Mouse (Mus musculus) liver, embryonic 16.5 days (tissue): ENCODE measurements at regions not wholly inside any gene's neighbourhood (a gene's known extent, or its start where the extent isn't known, plus 50 kb on each side); places are given as distances from the start of the nearest gene placed in this dataset.

Experiments used
- ATAC-seq: fragments of 200-750 bp; cut with Nextera tagmentation; 2 replicates; pipeline ENCODE4 v1.8.0; 2017; ENCODE audit warnings: low read depth, mild to moderate bottlenecking, moderate number of reproducible peaks, moderate library complexity
- H3K27ac ChIP-seq: fragments of 300-500 bp; sonication (generic); 2 replicates; pipeline ENCODE4 v1.5.1; 2014; ENCODE audit warnings: mild to moderate bottlenecking, low read length
- H3K27me3 ChIP-seq: fragments of 300-500 bp; sonication (generic); 2 replicates; pipeline ENCODE4 v1.6.1; 2014; ENCODE audit warnings: low read depth, low read length, mixed read lengths; ENCODE audit not compliant: control insufficient read depth, insufficient read depth
- H3K36me3 ChIP-seq: fragments of 300-500 bp; sonication (generic); 2 replicates; pipeline ENCODE4 v1.6.1; 2014; ENCODE audit warnings: mild to moderate bottlenecking; ENCODE audit not compliant: control insufficient read depth, insufficient read depth
- H3K4me1 ChIP-seq: fragments of 300-500 bp; sonication (generic); 2 replicates; pipeline ENCODE4 v1.6.1; 2014; ENCODE audit warnings: low read depth, low read length, mixed read lengths; ENCODE audit not compliant: control insufficient read depth
- H3K4me2 ChIP-seq: fragments of 300-500 bp; sonication (generic); 2 replicates; pipeline ENCODE4 v1.6.1; 2014; ENCODE audit warnings: low read depth, low read length, mixed read lengths
- H3K4me3 ChIP-seq: fragments of 300-500 bp; sonication (generic); 2 replicates; pipeline ENCODE4 v1.5.1; 2014; ENCODE audit warnings: low read depth, mild to moderate bottlenecking, low read length
- H3K9ac ChIP-seq: fragments of 300-500 bp; sonication (generic); 2 replicates; pipeline ENCODE4 v1.6.1; 2014; ENCODE audit warnings: low read depth, low read length
- H3K9me3 ChIP-seq: fragments of 300-500 bp; sonication (generic); replicated peaks from 2 replicates; pipeline ENCODE4 v1.6.1; 2016; ENCODE audit warnings: low read length; ENCODE audit not compliant: control insufficient read depth
- WGBS: fragments of 180-500 bp; shearing (Covaris S2); extraction: QIAGEN DNeasy Blood & Tissue Kit; methylation state at CpG from one replicate; pipeline ENCODE4 v1.1.7; 2014; ENCODE audit not compliant: insufficient replicate concordance; 5-methylcytosine and 5-hydroxymethylcytosine counted together

DNA sequence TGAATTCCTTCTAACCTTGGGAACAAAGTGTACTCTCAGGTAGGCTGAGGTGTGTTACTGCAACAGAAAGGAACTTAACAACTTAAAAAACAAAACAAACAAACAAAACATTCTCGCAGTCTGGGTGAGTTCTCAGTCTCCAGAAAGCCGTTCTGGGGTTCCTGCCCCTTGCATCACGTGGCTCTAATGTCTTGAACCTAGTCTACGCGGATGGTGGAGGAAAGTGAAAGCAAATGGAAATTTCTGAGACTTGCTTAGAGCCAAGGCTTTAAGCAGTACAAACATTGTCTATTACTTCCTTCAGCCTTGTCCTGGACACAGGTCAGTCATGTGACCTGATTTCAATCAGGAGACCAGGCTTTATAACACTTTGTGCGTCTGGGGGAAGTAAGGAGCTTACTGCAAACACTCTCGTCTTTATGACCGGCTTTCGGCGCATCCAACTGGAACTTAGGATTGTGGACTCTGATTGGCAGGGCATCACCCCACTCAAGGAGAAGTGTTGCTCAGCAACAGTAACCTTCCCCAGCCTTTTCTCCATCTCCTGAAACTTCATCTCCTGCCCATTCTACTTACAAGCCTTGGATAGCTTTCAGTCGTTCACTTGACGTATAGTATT lies 125.9 kb upstream of the Gnao1 start:
- Histone ChIP-seq H3K9me3 (no peaks in the 10 kb centered on the region), H3K36me3 (no peaks in the 10 kb centered on the region), H3K4me2 (no peak overlapping the region), H3K9ac (no peak overlapping the region), H3K4me1 (no peaks in the 10 kb centered on the region), H3K4me3 (no peak overlapping the region), H3K27me3 (no peaks in the 10 kb centered on the region), H3K27ac (no peak overlapping the region)
- 65% methylated on average over 12 of the region's 12 CpGs for WGBS
- ATAC-seq: no peak

DNA sequence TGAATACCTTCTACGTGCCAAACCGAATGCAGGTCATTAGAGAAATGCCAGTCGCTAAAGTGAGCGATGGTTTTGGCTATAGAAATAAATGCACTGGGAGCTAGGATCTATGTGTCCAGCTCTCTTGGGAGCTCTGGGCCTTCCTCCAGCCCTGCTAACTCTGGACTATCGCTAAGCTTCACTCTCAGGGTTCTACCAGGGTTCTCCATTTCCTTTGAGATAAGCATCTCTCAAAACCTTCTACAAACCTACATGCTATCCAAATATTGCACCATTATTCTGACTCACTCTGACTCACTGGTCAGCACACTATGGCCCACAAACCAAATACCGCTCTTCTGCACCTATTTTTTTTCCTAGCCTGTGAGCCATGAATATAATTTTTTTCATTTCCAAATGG lies 125.4 kb upstream of the Gnao1 start:
- H3K4me3 ChIP-seq: no peak overlapping the region
- no peaks in the 10 kb centered on the region for H3K9me3 ChIP-seq
- WGBS: 74% methylated on average over 6 of the region's 6 CpGs
- no peaks in the 10 kb centered on the region for H3K4me1 ChIP-seq
- H3K27ac ChIP-seq: no peak overlapping the region
- H3K36me3 ChIP-seq: no peaks in the 10 kb centered on the region
- H3K4me2 ChIP-seq: no peak overlapping the region
- no peak overlapping the region for H3K9ac ChIP-seq
- no peak for ATAC-seq
- H3K27me3 ChIP-seq: no peaks in the 10 kb centered on the region

DNA sequence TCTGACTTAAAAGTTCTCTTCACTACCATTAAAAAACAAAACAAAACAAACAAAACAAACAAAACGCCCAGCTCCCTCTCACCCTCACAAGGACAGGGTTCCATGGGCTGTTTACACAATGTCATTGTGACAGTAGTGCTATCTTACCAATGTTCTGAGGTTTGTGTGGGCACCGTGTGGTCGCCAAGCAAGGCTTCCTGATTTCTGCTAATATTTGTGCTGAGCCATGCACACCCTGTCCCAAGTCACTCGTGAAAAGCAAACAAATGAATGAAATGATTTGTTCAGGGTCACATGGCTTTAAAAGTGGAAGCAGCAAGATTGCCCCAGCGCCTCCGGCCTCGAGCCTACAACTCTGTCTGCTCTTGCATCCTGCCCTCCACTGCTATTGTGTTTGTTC lies 120.9 kb upstream of the Gnao1 start:
- no peaks in the 10 kb centered on the region for H3K4me1 ChIP-seq
- no peaks in the 10 kb centered on the region for H3K9me3 ChIP-seq
- ATAC-seq: no peak
- H3K27me3 ChIP-seq: no peaks in the 10 kb centered on the region
- no peak overlapping the region for H3K4me3 ChIP-seq
- H3K36me3 ChIP-seq: no peaks in the 10 kb centered on the region
- no peak overlapping the region for H3K9ac ChIP-seq
- H3K4me2 ChIP-seq: no peak overlapping the region
- no peak overlapping the region for H3K27ac ChIP-seq
- 27% methylated on average over 7 of the region's 7 CpGs for WGBS

DNA sequence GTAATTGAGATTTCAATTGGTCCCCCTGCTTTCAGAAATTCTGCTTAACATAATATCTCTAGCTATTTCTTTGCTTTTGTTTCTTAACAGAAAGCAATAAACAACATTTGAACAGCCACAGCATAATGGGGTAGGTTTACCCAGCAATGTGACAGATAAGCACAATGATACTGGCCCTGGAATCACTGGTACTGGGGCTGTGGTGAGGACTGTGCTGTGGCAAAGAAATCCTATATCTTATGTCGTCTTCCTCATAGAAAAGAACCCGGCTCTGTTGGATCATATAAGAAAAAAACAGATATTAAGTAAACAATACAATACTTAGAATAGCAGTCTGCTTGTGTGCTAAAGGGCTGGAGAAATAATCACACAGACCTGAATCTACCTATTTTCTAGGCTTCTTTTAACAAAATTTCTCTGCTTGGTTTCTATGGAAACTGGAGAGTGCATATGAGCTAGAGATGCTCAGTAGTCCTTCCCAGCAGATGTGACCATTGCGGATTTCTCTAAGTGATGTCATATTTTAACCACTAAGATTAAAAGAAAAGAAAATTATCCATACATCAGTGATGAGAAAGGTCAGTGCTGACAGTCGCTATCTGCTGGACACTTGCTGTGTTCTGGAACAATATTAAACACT lies 119.8 kb upstream of the Gnao1 start:
- 63% methylated on average over 4 of the region's 4 CpGs for WGBS
- Histone ChIP-seq H3K36me3 (no peaks in the 10 kb centered on the region), H3K27ac (no peak overlapping the region), H3K9me3 (no peaks in the 10 kb centered on the region), H3K27me3 (no peaks in the 10 kb centered on the region), H3K4me3 (no peak overlapping the region), H3K4me2 (no peak overlapping the region), H3K4me1 (no peaks in the 10 kb centered on the region), H3K9ac (no peak overlapping the region)
- no peak for ATAC-seq

DNA sequence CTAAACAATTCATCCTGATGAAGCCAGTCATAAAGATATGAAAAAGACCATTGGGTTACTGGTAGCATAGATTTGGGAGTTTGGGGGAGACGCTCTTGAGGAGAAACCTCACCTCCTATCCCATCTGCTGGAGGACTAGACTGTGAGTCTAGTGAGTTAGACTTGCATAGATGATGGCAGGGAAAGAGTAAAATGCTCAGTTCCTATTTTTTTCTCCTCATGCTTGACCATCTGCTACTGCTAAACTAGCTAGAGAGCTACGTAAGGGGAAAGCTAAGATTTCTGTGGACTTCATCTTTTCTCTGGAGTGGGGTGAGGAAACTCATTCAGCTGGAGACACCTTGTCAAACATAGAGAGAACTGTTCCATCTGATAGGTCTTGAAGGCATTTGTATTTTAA lies 118.4 kb upstream of the Gnao1 start:
- H3K4me1 ChIP-seq: no peaks in the 10 kb centered on the region
- H3K27ac ChIP-seq: no peak overlapping the region
- 67% methylated on average over 2 of the region's 2 CpGs for WGBS
- no peak overlapping the region for H3K4me3 ChIP-seq
- no peaks in the 10 kb centered on the region for H3K36me3 ChIP-seq
- no peaks in the 10 kb centered on the region for H3K27me3 ChIP-seq
- ATAC-seq: no peak
- H3K9ac ChIP-seq: no peak overlapping the region
- no peaks in the 10 kb centered on the region for H3K9me3 ChIP-seq
- no peak overlapping the region for H3K4me2 ChIP-seq

DNA sequence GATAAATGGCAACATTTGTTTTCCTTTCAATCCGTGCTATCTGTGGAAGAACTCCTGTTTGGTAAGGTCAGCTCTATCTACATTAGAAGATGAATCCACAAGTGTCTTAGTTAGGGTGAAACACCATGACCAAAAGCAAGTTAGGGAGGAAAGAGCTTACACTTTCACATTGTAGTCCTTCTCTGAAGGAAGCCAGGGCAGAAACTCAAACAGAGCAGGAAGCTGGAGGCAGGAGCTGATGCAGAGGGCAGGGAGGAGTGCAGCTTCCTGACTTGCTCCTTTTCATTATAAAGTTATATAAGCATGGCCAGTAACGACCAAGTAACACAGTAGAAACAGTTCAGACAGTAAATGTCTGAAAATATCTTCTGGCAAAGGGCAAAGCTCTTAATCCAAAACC lies 117.9 kb upstream of the Gnao1 start:
- Histone ChIP-seq H3K4me3 (no peak overlapping the region), H3K36me3 (no peaks in the 10 kb centered on the region), H3K4me2 (no peak overlapping the region), H3K9ac (no peak overlapping the region), H3K27ac (no peak overlapping the region), H3K4me1 (no peaks in the 10 kb centered on the region), H3K9me3 (no peaks in the 10 kb centered on the region), H3K27me3 (no peaks in the 10 kb centered on the region)
- WGBS: 34% methylated on average over 2 of the region's 2 CpGs
- no peak for ATAC-seq

DNA sequence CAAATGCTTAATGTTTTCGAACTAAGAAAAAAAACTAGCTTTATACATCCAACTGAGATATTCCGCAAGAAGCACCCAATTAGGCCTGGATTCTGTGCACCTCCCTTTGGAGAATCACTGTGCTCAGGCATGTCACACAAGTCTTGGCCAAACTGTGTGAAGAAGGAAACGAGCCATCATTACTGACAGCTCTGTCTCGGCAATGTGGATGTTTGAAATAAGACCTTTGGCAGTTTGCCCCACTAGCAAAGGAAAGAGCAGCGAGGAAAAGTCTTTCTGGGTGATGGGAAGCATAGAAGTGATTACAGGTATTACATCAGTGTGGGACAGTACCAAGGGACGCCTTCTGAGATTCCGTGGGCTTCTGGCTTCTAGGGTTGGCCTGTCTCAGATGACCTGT lies 112.6 kb upstream of the Gnao1 start:
- H3K9ac ChIP-seq: no peak overlapping the region
- WGBS: 52% methylated on average over 7 of the region's 7 CpGs
- H3K36me3 ChIP-seq: no peaks in the 10 kb centered on the region
- no peaks in the 10 kb centered on the region for H3K9me3 ChIP-seq
- H3K27ac ChIP-seq: no peak overlapping the region
- no peaks in the 10 kb centered on the region for H3K27me3 ChIP-seq
- no peaks in the 10 kb centered on the region for H3K4me1 ChIP-seq
- H3K4me2 ChIP-seq: no peak overlapping the region
- no peak overlapping the region for H3K4me3 ChIP-seq
- no peak for ATAC-seq

DNA sequence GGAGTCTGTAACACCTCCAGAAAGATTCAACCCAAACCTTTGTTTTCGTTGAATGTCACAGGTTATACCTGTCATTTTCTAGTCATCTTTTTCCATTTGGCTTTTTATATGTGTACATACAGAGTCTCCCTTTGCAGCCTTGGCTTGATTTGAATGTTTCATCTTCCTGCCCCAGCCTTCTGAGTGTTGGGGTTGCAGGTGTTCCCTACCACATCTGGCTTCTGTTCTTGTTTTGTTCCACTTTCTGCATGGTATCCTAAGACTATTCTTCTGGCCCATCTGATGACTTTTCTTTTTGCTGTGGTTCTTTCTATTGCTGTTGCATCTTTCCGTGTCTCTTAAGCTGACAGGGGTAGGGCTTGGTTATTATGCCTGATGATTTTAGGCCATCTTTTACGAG lies 111.3 kb upstream of the Gnao1 start:
- H3K4me2 ChIP-seq: no peak overlapping the region
- H3K9me3 ChIP-seq: no peaks in the 10 kb centered on the region
- no peak overlapping the region for H3K9ac ChIP-seq
- H3K36me3 ChIP-seq: no peaks in the 10 kb centered on the region
- no peak overlapping the region for H3K27ac ChIP-seq
- 60% methylated on average over 3 of the region's 3 CpGs for WGBS
- H3K27me3 ChIP-seq: no peaks in the 10 kb centered on the region
- no peaks in the 10 kb centered on the region for H3K4me1 ChIP-seq
- ATAC-seq: no peak
- no peak overlapping the region for H3K4me3 ChIP-seq

DNA sequence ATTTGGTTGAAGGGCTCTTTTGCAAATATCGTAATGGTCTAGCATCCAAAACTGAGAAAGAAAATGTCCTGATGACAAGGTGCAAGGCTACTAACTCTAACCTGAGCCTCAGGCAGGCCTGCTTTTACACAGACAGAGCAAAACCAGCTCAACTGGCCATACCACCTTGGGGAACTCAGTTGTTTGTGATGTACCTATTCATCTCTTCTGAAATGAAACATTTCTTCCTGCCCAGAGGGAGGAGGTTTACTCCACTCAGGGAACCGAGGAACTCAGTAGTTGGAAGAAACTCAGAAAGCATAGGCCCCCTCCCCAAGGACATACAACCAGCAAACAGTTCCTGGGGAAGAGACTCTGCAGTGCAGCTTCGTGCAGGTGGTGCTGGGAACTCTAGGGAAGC lies 108.4 kb upstream of the Gnao1 start:
- H3K36me3 ChIP-seq: no peaks in the 10 kb centered on the region
- H3K4me3 ChIP-seq: no peak overlapping the region
- H3K4me1 ChIP-seq: no peaks in the 10 kb centered on the region
- H3K4me2 ChIP-seq: no peak overlapping the region
- WGBS: 57% methylated on average over 3 of the region's 3 CpGs
- H3K9me3 ChIP-seq: no peaks in the 10 kb centered on the region
- no peaks in the 10 kb centered on the region for H3K27me3 ChIP-seq
- ATAC-seq: no peak
- H3K27ac ChIP-seq: no peak overlapping the region
- no peak overlapping the region for H3K9ac ChIP-seq
